Mouse (Mus musculus) CD8-positive naive resting alpha-beta T cell, adult 57 days (primary cell): ENCODE results near the gene Anks1. TPM values are rescaled to one million over a fixed set of nuclear protein-coding genes. Genes with fewer than 3 reads are reported as not detected.

Source experiments
- total RNA-seq: library from RNA; stranded (reverse); gene quantifications from one replicate; pipeline ENCODE4 v1.2.4, GENCODE M21; 2023

Anks1 gene
- 43.9 TPM for total RNA-seq

GRCm38 (mm10) chr17:27908888-27909621 lies at the start of gene Anks1:
TSS of gene Anks1 (plus strand) at chr17:27909306.

GRCm38 (mm10) chr17:27909622-27910500 lies 755 bp downstream of the Anks1 start, which contains the start of gene Taf11:
TSS of gene Taf11 (minus strand) at chr17:27909844.

GRCm38 (mm10) chr17:28080045-28080816 lies 171.1 kb downstream of the Anks1 start, which contains the start of gene Tcp11:
TSS of gene Tcp11 (minus strand) at chr17:28080639.

Other genes starting within 250 kb of the Anks1 start
- 0.98 TPM for gene Spdef, start 180.4 kb upstream of the Anks1 start, total RNA-seq
- 76.9 TPM for gene D17Wsu92e, start 88.7 kb upstream of the Anks1 start, total RNA-seq
- gene Snrpc, start 71.2 kb upstream of the Anks1 start, total RNA-seq = 68.4 TPM
- 2.9 TPM for gene Uhrf1bp1, start 52.9 kb upstream of the Anks1 start, total RNA-seq
- gene Taf11, start 538 bp downstream of the Anks1 start, total RNA-seq = 25.2 TPM
- gene Tcp11, start 171.3 kb downstream of the Anks1 start, total RNA-seq = 8.0 TPM
- not detected for gene Scube3, start 232.8 kb downstream of the Anks1 start, total RNA-seq